Mouse (Mus musculus) midbrain, embryonic 16.5 days (tissue): Measurements from ENCODE around the gene Duox1. TPM values are rescaled to one million over a fixed set of nuclear protein-coding genes. Genes with fewer than 3 reads are reported as not detected.
"Not testable (repeated sequence)": the region's sequence is repeated elsewhere in the genome, so short reads cannot be mapped to it uniquely, and the experiment has no call there.

ENCODE experiments used
- ATAC-seq: fragments of 200-750 bp; cut with Nextera tagmentation; 2 replicates; pipeline ENCODE4 v1.8.0; 2017; ENCODE audit warnings: moderate TSS enrichment
- H3K27ac ChIP-seq: fragments of 300-500 bp; sonication (generic); 2 replicates; pipeline ENCODE4 v1.5.1; 2014; ENCODE audit warnings: mild to moderate bottlenecking, low read length, mixed read lengths
- H3K27me3 ChIP-seq: fragments of 300-500 bp; sonication (generic); 2 replicates; pipeline ENCODE4 v1.6.1; 2014; ENCODE audit warnings: low read depth, low read length, mixed read lengths; ENCODE audit not compliant: control insufficient read depth, insufficient read depth
- H3K36me3 ChIP-seq: fragments of 300-500 bp; sonication (generic); 2 replicates; pipeline ENCODE4 v1.6.1; 2014; ENCODE audit warnings: mild to moderate bottlenecking, low read length, moderate library complexity, mixed read lengths; ENCODE audit not compliant: control insufficient read depth, insufficient read depth
- H3K4me1 ChIP-seq: fragments of 300-500 bp; sonication (generic); 2 replicates; pipeline ENCODE4 v1.6.1; 2014; ENCODE audit warnings: mild to moderate bottlenecking, low read length, mixed read lengths; ENCODE audit not compliant: control insufficient read depth, insufficient read depth
- H3K4me2 ChIP-seq: fragments of 300-500 bp; sonication (generic); 2 replicates; pipeline ENCODE4 v1.6.1; 2014; ENCODE audit warnings: mild to moderate bottlenecking, low read length, mixed read lengths
- H3K4me3 ChIP-seq: fragments of 300-500 bp; sonication (generic); 2 replicates; pipeline ENCODE4 v1.5.1; 2014; ENCODE audit warnings: low read depth, mild to moderate bottlenecking, low read length, moderate library complexity, mixed read lengths
- H3K9ac ChIP-seq: fragments of 300-500 bp; sonication (generic); 2 replicates; pipeline ENCODE4 v1.6.1; 2014; ENCODE audit warnings: low read depth, low read length, mixed read lengths
- H3K9me3 ChIP-seq: fragments of 300-500 bp; sonication (generic); replicated peaks from 2 replicates; pipeline ENCODE4 v1.6.1; 2014; ENCODE audit warnings: mild to moderate bottlenecking, low read length, mixed read lengths; ENCODE audit not compliant: control insufficient read depth, poor library complexity, severe bottlenecking
- WGBS: fragments of 180-500 bp; shearing (Covaris S2); extraction: QIAGEN DNeasy Blood & Tissue Kit; methylation state at CpG from one replicate; pipeline ENCODE4 v1.1.7; 2014; 5-methylcytosine and 5-hydroxymethylcytosine counted together
- polyA plus RNA-seq: library from polyadenylated mRNA; unstranded; fragments of >200 nt; fragmentation: Nextera tagmentation; extraction: Ambion mirVana; gene quantifications from 2 replicates; pipeline ENCODE4 v1.2.1, GENCODE M21; 2015

Duox1 gene
- polyA plus RNA-seq, 1 experiment from 2014 or later = 0.11 TPM

- no peak overlapping the region for H3K4me2 ChIP-seq
- no peaks in the 10 kb centered on the region for H3K36me3 ChIP-seq
- H3K4me1 ChIP-seq = no peaks in the 10 kb centered on the region
- no peak overlapping the region for H3K4me3 ChIP-seq
- no peak overlapping the region for H3K27ac ChIP-seq
- no peaks in the 10 kb centered on the region for H3K27me3 ChIP-seq
- 77% methylated on average over 2 of the region's 2 CpGs for WGBS
- no peaks in the 10 kb centered on the region for H3K9me3 ChIP-seq
- ATAC-seq = no peak
- no peak overlapping the region for H3K9ac ChIP-seq
These were observed 9.9 kb downstream of the Duox1 start for GRCm38 (mm10) chr2:122325361-122325760.

DNA sequence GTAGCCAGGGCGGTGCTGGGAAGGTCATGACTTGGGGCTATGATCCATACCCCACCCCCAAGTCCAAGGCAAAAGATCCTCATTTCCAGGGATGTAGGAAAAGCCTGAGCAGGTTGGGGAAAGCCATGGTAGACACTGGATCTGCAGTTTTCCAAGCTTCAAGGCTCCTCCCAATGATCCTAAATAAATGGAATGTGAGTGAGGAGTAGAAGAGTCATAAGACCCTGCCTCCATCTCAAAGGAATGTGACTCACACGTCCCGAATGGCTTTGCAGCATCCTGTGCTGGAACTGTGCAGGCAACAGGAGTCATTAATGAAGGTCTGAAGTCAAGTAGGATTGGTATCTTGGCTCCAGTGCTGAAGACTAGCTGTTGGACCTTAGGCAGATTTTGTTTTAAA is 12.5 kb downstream of the Duox1 start:
- WGBS = 69% methylated on average over 3 of the region's 3 CpGs
- Histone ChIP-seq H3K9ac (no peak overlapping the region), H3K4me1 (no peaks in the 10 kb centered on the region), H3K9me3 (no peaks in the 10 kb centered on the region), H3K27ac (no peak overlapping the region), H3K36me3 (no peaks in the 10 kb centered on the region), H3K27me3 (no peaks in the 10 kb centered on the region), H3K4me3 (no peak overlapping the region), H3K4me2 (no peak overlapping the region)
- no peak for ATAC-seq

DNA sequence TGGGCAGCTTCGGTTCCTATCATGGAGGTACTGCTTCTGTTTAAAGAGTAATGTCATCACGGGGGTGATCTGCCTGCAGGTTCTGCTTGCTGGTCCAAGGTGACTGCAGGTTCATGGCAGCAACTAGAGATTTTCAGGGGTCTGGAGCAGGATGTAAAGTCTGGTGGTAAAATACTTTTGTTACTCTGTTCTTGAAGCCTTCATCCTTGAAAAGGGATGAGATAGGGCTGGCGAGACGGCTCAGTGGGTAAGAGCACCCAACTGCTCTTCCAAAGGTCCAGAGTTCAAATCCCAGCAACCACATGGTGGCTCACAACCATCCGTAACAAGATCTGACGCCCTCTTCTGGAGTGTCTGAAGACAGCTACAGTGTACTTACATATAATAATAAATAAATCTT is 14.8 kb downstream of the Duox1 start:
- H3K27me3 ChIP-seq, ATAC-seq, H3K4me1 ChIP-seq, H3K9ac ChIP-seq, H3K36me3 ChIP-seq, H3K9me3 ChIP-seq, H3K4me2 ChIP-seq, H3K27ac ChIP-seq, H3K4me3 ChIP-seq: not testable (repeated sequence)
- WGBS = 90% methylated on average over 4 of the region's 6 CpGs

- Histone ChIP-seq H3K4me2 (no peak overlapping the region), H3K9ac (no peak overlapping the region), H3K36me3 (no peaks in the 10 kb centered on the region), H3K27me3 (no peaks in the 10 kb centered on the region), H3K4me3 (no peak overlapping the region), H3K9me3 (no peaks in the 10 kb centered on the region), H3K27ac (no peak overlapping the region), H3K4me1 (no peaks in the 10 kb centered on the region)
- 93% methylated on average over 3 of the region's 3 CpGs for WGBS
- ATAC-seq = no peak
These were observed 16.8 kb downstream of the Duox1 start for GRCm38 (mm10) chr2:122332222-122332621.

GRCm38 (mm10) chr2:122334170-122334569 is 18.7 kb downstream of the Duox1 start:
- no peak overlapping the region for H3K4me3 ChIP-seq
- no peaks in the 10 kb centered on the region for H3K4me1 ChIP-seq
- H3K9ac ChIP-seq = no peak overlapping the region
- H3K36me3 ChIP-seq = no peaks in the 10 kb centered on the region
- H3K27me3 ChIP-seq = no peaks in the 10 kb centered on the region
- ATAC-seq = no peak
- no peaks in the 10 kb centered on the region for H3K9me3 ChIP-seq
- no peak overlapping the region for H3K27ac ChIP-seq
- H3K4me2 ChIP-seq = no peak overlapping the region
- WGBS = 76% methylated on average over 3 of the region's 3 CpGs

DNA sequence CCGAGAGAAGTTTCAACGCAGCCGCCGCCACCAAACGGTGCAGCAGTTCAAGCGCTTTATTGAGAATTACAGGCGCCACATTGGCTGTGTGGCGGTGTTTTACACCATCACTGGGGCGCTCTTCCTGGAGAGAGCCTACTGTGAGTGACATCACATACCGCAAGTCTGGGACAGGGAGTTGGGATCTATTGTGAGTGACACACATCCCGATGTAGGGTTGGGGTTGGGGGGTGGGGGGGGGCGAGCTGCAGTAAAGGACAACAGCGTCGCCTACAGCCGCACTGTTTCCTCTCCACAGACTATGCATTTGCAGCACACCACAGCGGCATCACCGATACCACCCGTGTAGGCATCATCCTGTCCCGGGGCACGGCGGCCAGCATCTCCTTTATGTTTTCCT is 21.8 kb downstream of the Duox1 start:
- Histone ChIP-seq H3K4me2 (peak overlapping the region; percentile 34), H3K27me3 (no peaks in the 10 kb centered on the region), H3K27ac (no peak overlapping the region), H3K9ac (no peak overlapping the region), H3K36me3 (no peaks in the 10 kb centered on the region), H3K4me3 (peak overlapping the region; percentile 15), H3K9me3 (no peaks in the 10 kb centered on the region), H3K4me1 (no peaks in the 10 kb centered on the region)
- 58% methylated on average over 20 of the region's 21 CpGs for WGBS
- ATAC-seq = no peak

DNA sequence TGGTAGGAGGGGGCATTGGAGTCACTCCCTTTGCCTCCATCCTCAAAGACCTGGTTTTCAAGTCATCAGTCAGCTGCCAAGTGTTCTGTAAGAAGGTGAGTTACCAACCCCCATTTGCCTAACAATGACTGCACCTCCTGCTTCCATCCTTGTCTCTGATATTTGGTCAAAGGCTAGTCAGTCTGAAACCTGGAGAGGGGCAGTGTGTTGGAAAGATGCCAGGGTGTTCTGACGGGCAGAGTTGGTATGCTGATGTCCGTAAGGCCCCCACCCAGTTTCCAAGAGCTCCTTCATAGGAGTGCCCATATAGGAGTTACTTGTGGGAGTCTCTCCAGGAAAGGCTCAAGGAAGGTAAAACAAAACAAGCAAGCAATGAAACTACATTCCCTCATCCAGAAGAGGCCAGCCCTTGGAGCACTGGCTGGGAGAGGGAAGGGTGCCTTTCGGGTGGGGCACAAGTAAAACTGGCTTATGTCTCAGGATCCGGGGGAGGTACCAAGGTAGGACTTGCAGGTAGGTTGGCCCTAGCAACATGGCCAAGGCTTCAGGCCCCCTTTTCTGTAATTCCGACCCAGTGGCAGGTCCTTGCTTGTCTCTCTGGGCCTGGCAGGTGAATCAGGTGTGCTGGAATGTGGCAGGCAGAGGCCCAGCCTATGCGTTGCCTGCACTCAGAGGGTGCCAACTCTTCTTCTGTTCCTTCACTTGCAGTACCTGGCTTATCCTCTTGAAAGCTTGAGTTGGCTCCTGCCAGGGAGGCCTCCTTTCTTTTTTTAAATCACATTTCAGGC is 29.8 kb downstream of the Duox1 start:
- H3K27ac ChIP-seq = no peak overlapping the region
- H3K36me3 ChIP-seq = no peaks in the 10 kb centered on the region
- no peaks in the 10 kb centered on the region for H3K9me3 ChIP-seq
- no peak overlapping the region for H3K9ac ChIP-seq
- H3K4me1 ChIP-seq = peaks cover 18% of the 10 kb centered on the region
- H3K4me3 ChIP-seq = no peak overlapping the region
- WGBS = 84% methylated on average over 6 of the region's 6 CpGs
- no peaks in the 10 kb centered on the region for H3K27me3 ChIP-seq
- H3K4me2 ChIP-seq = no peak overlapping the region
- no peak for ATAC-seq

- not testable (repeated sequence) for H3K27me3 ChIP-seq, H3K36me3 ChIP-seq, H3K9ac ChIP-seq, ATAC-seq, H3K4me2 ChIP-seq, H3K4me3 ChIP-seq, H3K27ac ChIP-seq, H3K9me3 ChIP-seq
- peaks cover 21% of the 10 kb centered on the region for H3K4me1 ChIP-seq
- 94% methylated on average over 6 of the region's 6 CpGs for WGBS
These were observed 30.7 kb downstream of the Duox1 start for GRCm38 (mm10) chr2:122346164-122346563.

GRCm38 (mm10) chr2:122347257-122347656 is 31.8 kb downstream of the Duox1 start:
- Histone ChIP-seq H3K27me3 (no peaks in the 10 kb centered on the region), H3K27ac (no peak overlapping the region; the same call in 1 of the 2 replicates), H3K4me3 (no peak overlapping the region), H3K4me1 (peaks cover 32% of the 10 kb centered on the region), H3K9me3 (no peaks in the 10 kb centered on the region), H3K36me3 (no peaks in the 10 kb centered on the region), H3K4me2 (no peak overlapping the region), H3K9ac (no peak overlapping the region)
- WGBS = 89% methylated on average over 3 of the region's 3 CpGs
- no peak for ATAC-seq
